Mouse (Mus musculus): ENCODE data around the gene Dusp6.

GRCm38 (mm10) chr10:99246797-99247508 is 16.1 kb upstream of the Dusp6 start:
- TF ChIP-seq CEBPB (IDR thresholded peaks at IDR 0.05; ENCODE audit: low read depth): no peak
- no peak for TF ChIP-seq CTCF (IDR thresholded peaks at IDR 0.05; ENCODE audit: control insufficient read depth, insufficient read depth, insufficient read length)
- TF ChIP-seq MYOD1 (IDR thresholded peaks at IDR 0.05; ENCODE audit: control insufficient read depth, insufficient read length, low read depth): no peak
- TF ChIP-seq MAX (IDR thresholded peaks at IDR 0.05): peak; percentile 81
- no peak for TF ChIP-seq MYOG (IDR thresholded peaks at IDR 0.05; ENCODE audit: control insufficient read depth, extremely low read depth, insufficient read length)
- TF ChIP-seq USF1 (IDR thresholded peaks at IDR 0.05; ENCODE audit: low read depth): peak; percentile 60
- peak; percentile 37 for TF ChIP-seq FOSL1 (IDR thresholded peaks at IDR 0.05; ENCODE audit: insufficient read depth, low read length, poor library complexity, severe bottlenecking)
